Mouse (Mus musculus): Measurements from ENCODE around the gene Arhgap24. TPM values are rescaled to one million over a fixed set of nuclear protein-coding genes. Genes with fewer than 3 reads are reported as not detected.

Arhgap24 gene
- polyA plus RNA-seq, 1 experiment from 2014 or later: 3.2 TPM

GRCm38 (mm10) chr5:102639782-102640559, 158.8 kb downstream of the Arhgap24 start:
- Histone ChIP-seq H3K4me1 (replicated peaks) (no peaks in the 10 kb centered on the region), H3K9me3 (replicated peaks) (no peaks in the 10 kb centered on the region), H3K36me3 (replicated peaks) (no peaks in the 10 kb centered on the region), H3K27me3 (no peaks in the 10 kb centered on the region), H3K4me3 (replicated peaks) (no peak overlapping the region), H3K9ac (no peak overlapping the region), H3K4me2 (no peak overlapping the region), H3K27ac (replicated peaks) (no peak overlapping the region)
- 34% methylated on average over 7 of the region's 7 CpGs for WGBS (ENCODE audit: insufficient replicate concordance)
- no peak for ATAC-seq (ENCODE audit: insufficient read depth)

- Histone ChIP-seq H3K27me3 (no peaks in the 10 kb centered on the region), H3K9me3 (replicated peaks) (no peaks in the 10 kb centered on the region), H3K9ac (no peak overlapping the region), H3K4me1 (replicated peaks) (no peaks in the 10 kb centered on the region), H3K27ac (replicated peaks) (no peak overlapping the region), H3K4me3 (replicated peaks) (no peak overlapping the region), H3K4me2 (no peak overlapping the region), H3K36me3 (replicated peaks) (no peaks in the 10 kb centered on the region)
- WGBS (ENCODE audit: insufficient replicate concordance): 41% methylated on average over 7 of the region's 7 CpGs
- ATAC-seq (ENCODE audit: insufficient read depth): no peak
Measured at GRCm38 (mm10) chr5:102643364-102643763, 162.2 kb downstream of the Arhgap24 start.

- no peak for ATAC-seq (ENCODE audit: insufficient read depth)
- Histone ChIP-seq H3K4me3 (replicated peaks) (no peak overlapping the region), H3K27ac (replicated peaks) (no peak overlapping the region), H3K36me3 (replicated peaks) (no peaks in the 10 kb centered on the region), H3K4me2 (no peak overlapping the region), H3K27me3 (no peaks in the 10 kb centered on the region), H3K9me3 (replicated peaks) (no peaks in the 10 kb centered on the region), H3K9ac (no peak overlapping the region), H3K4me1 (replicated peaks) (no peaks in the 10 kb centered on the region)
- WGBS (ENCODE audit: insufficient replicate concordance): 11% methylated on average over 4 of the region's 4 CpGs
Measured at GRCm38 (mm10) chr5:102643820-102644219, 162.6 kb downstream of the Arhgap24 start.

GRCm38 (mm10) chr5:102659061-102659460, 177.9 kb downstream of the Arhgap24 start:
- no peak for ATAC-seq (ENCODE audit: insufficient read depth)
- Histone ChIP-seq H3K9me3 (replicated peaks) (no peaks in the 10 kb centered on the region), H3K4me2 (no peak overlapping the region), H3K4me1 (replicated peaks) (no peaks in the 10 kb centered on the region), H3K27ac (replicated peaks) (no peak overlapping the region), H3K9ac (no peak overlapping the region), H3K4me3 (replicated peaks) (no peak overlapping the region), H3K36me3 (replicated peaks) (no peaks in the 10 kb centered on the region), H3K27me3 (no peaks in the 10 kb centered on the region)

GRCm38 (mm10) chr5:102664988-102665726, 184.0 kb downstream of the Arhgap24 start:
- Histone ChIP-seq H3K36me3 (replicated peaks) (no peaks in the 10 kb centered on the region), H3K4me2 (no peak overlapping the region), H3K4me3 (replicated peaks) (no peak overlapping the region), H3K9me3 (replicated peaks) (no peaks in the 10 kb centered on the region), H3K4me1 (replicated peaks) (no peaks in the 10 kb centered on the region), H3K27me3 (no peaks in the 10 kb centered on the region), H3K9ac (no peak overlapping the region), H3K27ac (replicated peaks) (no peak overlapping the region)
- ATAC-seq (ENCODE audit: insufficient read depth): no peak
- WGBS (ENCODE audit: insufficient replicate concordance): 55% methylated on average over 13 of the region's 13 CpGs

GRCm38 (mm10) chr5:102666886-102667285, 185.7 kb downstream of the Arhgap24 start:
- H3K4me1 ChIP-seq (replicated peaks): no peaks in the 10 kb centered on the region
- no peak overlapping the region for H3K9ac ChIP-seq
- no peaks in the 10 kb centered on the region for H3K27me3 ChIP-seq
- no peaks in the 10 kb centered on the region for H3K36me3 ChIP-seq (replicated peaks)
- H3K4me2 ChIP-seq: no peak overlapping the region
- H3K9me3 ChIP-seq (replicated peaks): no peaks in the 10 kb centered on the region
- no peak overlapping the region for H3K27ac ChIP-seq (replicated peaks)
- WGBS (ENCODE audit: insufficient replicate concordance): 66% methylated on average over 3 of the region's 3 CpGs
- no peak for ATAC-seq (ENCODE audit: insufficient read depth)
- no peak overlapping the region for H3K4me3 ChIP-seq (replicated peaks)

- ATAC-seq (ENCODE audit: insufficient read depth): no peak
- Histone ChIP-seq H3K4me2 (no peak overlapping the region), H3K9ac (no peak overlapping the region), H3K36me3 (replicated peaks) (no peaks in the 10 kb centered on the region), H3K27me3 (no peaks in the 10 kb centered on the region), H3K4me1 (replicated peaks) (no peaks in the 10 kb centered on the region), H3K27ac (replicated peaks) (no peak overlapping the region), H3K4me3 (replicated peaks) (no peak overlapping the region), H3K9me3 (replicated peaks) (no peaks in the 10 kb centered on the region)
- 58% methylated on average over 9 of the region's 9 CpGs for WGBS (ENCODE audit: insufficient replicate concordance)
Measured at GRCm38 (mm10) chr5:102667754-102668575, 186.8 kb downstream of the Arhgap24 start.

GRCm38 (mm10) chr5:102670206-102670605, 189.0 kb downstream of the Arhgap24 start:
- Histone ChIP-seq H3K27ac (replicated peaks) (no peak overlapping the region), H3K36me3 (replicated peaks) (no peaks in the 10 kb centered on the region), H3K27me3 (no peaks in the 10 kb centered on the region), H3K4me2 (no peak overlapping the region), H3K4me1 (replicated peaks) (no peaks in the 10 kb centered on the region), H3K4me3 (replicated peaks) (no peak overlapping the region), H3K9ac (no peak overlapping the region), H3K9me3 (replicated peaks) (no peaks in the 10 kb centered on the region)
- WGBS (ENCODE audit: insufficient replicate concordance): 49% methylated on average over 4 of the region's 4 CpGs
- no peak for ATAC-seq (ENCODE audit: insufficient read depth)

- no peak overlapping the region for H3K27ac ChIP-seq (replicated peaks)
- no peaks in the 10 kb centered on the region for H3K9me3 ChIP-seq (replicated peaks)
- H3K9ac ChIP-seq: no peak overlapping the region
- no peak overlapping the region for H3K4me3 ChIP-seq (replicated peaks)
- no peaks in the 10 kb centered on the region for H3K27me3 ChIP-seq
- no peak overlapping the region for H3K4me2 ChIP-seq
- H3K4me1 ChIP-seq (replicated peaks): no peaks in the 10 kb centered on the region
- ATAC-seq (ENCODE audit: insufficient read depth): no peak
- H3K36me3 ChIP-seq (replicated peaks): no peaks in the 10 kb centered on the region
- WGBS (ENCODE audit: insufficient replicate concordance): 36% methylated on average over 5 of the region's 5 CpGs
Measured at GRCm38 (mm10) chr5:102670731-102671345, 189.6 kb downstream of the Arhgap24 start.

GRCm38 (mm10) chr5:102675326-102675725, 194.1 kb downstream of the Arhgap24 start:
- WGBS (ENCODE audit: insufficient replicate concordance): 36% methylated on average over 2 of the region's 2 CpGs
- ATAC-seq (ENCODE audit: insufficient read depth): no peak
- no peak overlapping the region for H3K27ac ChIP-seq (replicated peaks)
- no peak overlapping the region for H3K9ac ChIP-seq
- no peaks in the 10 kb centered on the region for H3K4me1 ChIP-seq (replicated peaks)
- H3K9me3 ChIP-seq (replicated peaks): no peaks in the 10 kb centered on the region
- H3K4me3 ChIP-seq (replicated peaks): no peak overlapping the region
- H3K27me3 ChIP-seq: no peaks in the 10 kb centered on the region
- no peaks in the 10 kb centered on the region for H3K36me3 ChIP-seq (replicated peaks)
- no peak overlapping the region for H3K4me2 ChIP-seq

- no peaks in the 10 kb centered on the region for H3K4me1 ChIP-seq (replicated peaks)
- H3K9ac ChIP-seq: no peak overlapping the region
- no peaks in the 10 kb centered on the region for H3K27me3 ChIP-seq
- H3K36me3 ChIP-seq (replicated peaks): no peaks in the 10 kb centered on the region
- no peak overlapping the region for H3K27ac ChIP-seq (replicated peaks)
- no peak for ATAC-seq (ENCODE audit: insufficient read depth)
- H3K9me3 ChIP-seq (replicated peaks): no peaks in the 10 kb centered on the region
- no peak overlapping the region for H3K4me3 ChIP-seq (replicated peaks)
- 13% methylated on average over 2 of the region's 2 CpGs for WGBS (ENCODE audit: insufficient replicate concordance)
- no peak overlapping the region for H3K4me2 ChIP-seq
Measured at GRCm38 (mm10) chr5:102677176-102677575, 196.0 kb downstream of the Arhgap24 start.

Data from liver, embryonic 15.5 days (tissue).